Mouse (Mus musculus) testis, postnatal 10 days (tissue): ENCODE measurements at regions not wholly inside any gene's neighbourhood (a gene's known extent, or its start where the extent isn't known, plus 50 kb on each side); places are given as distances from the start of the nearest gene placed in this dataset.

Source experiments
- DNase-seq: peaks from one replicate; pipeline ENCODE4 v3.0.0; 2021; ENCODE audit warnings: low spot score

DNA sequence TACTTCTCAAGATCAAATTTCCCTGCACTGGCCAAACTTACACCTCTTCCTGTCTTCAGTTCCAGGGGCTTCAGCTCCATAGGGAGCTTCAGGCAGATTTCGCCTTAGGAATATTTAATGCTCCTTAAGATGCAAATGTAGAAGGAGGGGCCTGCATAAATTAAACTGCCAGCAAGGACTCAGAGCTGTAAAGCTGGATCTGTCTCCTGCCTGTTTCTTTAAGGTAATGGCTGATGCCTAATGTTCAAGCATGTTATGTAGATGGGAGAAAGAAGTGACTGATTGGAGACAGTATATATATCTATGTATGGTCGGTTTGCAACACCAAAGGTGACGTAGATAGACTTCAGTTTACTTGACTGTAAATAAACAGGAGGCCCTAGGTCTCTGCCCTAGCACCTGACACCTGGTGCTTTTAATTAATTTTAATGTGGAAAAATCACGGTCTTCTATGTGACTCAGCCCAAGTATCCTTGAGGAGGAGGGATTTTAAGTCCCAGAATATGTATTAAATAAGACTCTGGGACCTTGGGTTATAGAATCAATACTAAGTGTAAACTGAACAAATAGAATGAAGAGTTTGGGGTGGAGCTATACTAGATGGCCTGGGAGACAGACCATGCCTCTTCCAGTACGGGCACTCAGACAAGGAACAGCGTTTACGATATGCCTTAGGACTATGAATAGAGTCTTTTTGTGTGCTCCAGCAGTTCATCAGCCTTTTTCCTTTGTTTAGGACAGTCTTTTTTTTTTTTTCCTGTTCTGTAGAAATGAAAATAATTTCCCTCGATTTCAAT lies 651.7 kb upstream of the Lmcd1 start:
- no peak for DNase-seq

DNA sequence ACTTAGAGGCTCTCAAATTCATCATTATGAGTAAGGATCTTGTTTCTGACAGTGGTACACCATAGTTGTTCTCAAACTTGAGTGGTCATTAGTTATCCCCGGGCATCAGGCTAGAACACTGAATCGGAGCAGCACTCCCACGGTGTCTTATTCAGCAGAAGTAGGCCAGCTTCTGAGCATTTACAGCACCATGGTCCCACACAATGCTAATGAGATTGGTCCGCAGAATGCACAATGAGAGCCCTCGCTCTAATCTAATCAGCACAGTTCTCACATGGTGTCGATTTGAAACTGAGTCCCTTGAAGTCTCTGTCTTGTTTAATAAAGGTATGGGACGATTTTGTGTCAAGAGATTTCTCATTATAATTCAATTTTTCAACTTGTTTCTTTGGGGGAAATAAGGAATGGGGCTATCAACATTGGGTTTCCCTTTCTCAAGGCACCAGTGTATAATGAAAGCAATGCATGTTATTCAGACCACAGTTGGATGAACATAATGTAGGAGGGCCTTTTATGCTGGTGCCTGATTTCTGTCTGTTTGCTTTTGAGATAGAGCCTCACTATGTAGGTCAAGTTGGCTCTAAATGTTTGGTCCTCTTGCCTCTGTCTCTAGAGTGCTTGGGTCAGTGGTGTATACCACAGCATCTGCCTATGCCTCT lies 650.9 kb upstream of the Lmcd1 start:
- DNase-seq = no peak

DNA sequence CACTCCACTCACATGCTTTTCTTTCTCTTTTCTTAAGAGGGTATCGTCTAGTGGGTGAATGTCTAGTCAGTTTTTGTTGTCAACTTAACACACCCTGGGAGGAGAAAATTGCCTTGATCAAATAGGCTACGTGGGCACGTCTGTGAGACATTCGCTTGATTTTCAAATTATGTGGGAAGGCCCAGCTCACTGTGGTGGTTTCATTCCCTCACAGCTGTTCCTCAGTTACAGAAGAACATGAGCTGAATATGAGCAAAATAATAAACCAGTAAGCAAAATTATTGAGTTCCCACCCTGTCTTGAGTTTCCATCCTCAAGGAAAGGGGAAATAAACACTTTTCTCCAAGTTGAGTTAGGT lies 650.4 kb upstream of the Lmcd1 start:
- no peak for DNase-seq

DNA sequence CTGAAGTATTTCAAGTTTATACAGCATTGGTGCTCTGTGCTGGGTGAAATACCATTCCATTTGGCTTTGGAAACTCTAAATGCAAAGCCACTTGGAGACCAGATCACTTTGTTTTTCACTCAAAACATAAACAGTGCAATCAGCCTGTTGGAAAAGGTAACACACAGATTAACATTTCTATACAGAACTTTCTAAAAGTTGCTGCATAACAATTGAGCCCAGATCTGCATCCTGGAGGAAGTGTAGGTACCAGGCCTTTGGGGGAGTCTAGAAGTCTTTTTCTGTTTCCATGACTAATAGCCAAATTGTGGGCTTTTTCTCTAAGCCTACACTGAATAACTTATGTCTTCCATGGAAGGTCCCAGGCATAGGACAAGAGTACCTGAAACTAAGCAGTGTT lies 648.1 kb upstream of the Lmcd1 start:
- DNase-seq = no peak

DNA sequence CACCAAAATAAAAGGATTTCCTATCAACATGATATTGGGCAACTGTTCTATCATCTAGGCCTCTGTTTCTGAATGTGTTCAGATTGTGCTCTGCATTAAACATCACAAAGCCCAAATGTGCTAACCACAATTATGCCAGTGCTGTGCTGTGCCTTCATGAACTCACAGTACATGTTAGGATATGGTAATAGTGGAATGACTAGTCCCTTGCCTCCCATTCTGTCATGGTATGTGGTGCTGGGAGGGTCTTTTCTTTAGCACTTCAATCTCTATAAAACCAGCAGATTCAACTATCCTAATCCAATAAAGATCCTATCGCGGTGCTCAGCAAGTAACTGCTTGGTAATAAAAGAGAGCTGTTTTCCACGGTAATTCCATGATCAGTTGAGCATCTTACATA lies 620.8 kb upstream of the Lmcd1 start:
- no peak for DNase-seq

DNA sequence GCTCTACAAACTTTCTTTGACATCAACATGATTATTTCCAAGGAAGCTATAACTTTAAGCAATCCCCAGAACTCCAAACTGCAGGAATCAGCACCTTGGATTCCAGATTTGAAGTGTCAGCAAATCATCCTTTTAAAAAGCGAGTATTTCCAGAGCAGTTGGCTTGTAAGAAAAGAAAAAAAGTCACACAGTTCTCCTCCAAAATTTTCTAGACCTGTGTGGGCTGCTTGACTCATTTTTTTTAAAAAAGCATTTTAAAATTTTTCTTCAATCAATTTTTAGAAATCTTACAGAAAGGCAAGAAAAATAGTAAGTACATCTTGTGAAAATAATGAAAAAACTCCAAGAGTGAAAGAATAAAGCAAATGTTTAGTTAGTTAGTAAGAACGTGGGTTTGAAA lies 613.6 kb upstream of the Lmcd1 start:
- no peak for DNase-seq

DNA sequence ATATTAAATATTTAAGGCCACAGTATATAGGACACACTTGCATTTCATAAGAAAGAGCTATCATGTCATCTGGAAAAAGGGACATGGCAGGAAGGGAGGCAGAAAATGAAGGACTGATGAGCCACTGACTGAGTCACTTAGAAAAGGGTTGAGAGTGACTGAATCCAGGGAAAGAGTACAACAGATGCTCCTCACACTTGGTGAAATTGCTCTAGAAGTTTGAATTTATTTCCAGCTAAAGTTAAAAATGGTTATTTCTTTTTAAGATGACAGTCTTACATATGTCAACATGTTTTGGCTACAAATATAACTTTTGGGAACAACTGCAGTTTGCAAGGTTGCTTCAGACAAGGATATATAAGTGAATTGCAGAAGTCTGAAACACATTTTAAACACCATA lies 609.0 kb upstream of the Lmcd1 start:
- DNase-seq = no peak

DNA sequence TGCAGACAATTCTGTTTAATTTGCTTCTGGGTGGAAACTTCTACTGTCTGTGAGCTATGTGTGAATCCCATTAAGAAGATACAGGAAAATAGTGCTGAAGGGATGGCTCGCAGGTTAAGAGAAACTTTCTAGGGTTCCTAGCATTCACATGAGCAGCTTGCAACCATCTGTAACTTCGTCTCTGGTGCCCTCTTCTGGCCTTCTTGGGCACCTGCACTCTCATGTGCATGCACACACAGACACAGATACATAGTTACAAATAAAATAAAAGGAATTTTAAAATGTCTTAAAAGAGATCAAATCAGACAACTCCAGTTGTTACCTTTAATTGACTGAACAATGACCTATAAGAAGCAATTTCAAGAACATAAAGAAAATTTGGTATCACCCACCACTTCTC lies 588.6 kb upstream of the Lmcd1 start:
- no peak for DNase-seq

DNA sequence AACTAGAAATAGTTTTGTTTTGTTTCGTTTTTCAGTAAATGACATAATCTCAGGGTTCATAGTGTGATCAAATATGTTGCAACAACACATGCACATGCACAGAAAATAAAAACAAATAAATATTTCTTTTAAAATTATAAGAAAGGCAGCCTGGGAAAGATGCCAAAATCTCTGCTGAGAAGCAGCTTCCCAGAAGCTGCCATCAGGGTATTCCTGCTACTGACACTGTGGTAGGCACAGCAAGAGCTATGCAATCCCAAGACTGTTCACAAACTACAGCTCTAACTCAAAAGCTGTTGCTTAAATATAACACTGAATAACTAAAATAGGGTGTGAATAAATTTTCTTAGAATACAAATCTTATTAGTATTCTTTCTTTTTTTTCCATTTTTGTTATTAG lies 570.7 kb upstream of the Lmcd1 start:
- DNase-seq = no peak

DNA sequence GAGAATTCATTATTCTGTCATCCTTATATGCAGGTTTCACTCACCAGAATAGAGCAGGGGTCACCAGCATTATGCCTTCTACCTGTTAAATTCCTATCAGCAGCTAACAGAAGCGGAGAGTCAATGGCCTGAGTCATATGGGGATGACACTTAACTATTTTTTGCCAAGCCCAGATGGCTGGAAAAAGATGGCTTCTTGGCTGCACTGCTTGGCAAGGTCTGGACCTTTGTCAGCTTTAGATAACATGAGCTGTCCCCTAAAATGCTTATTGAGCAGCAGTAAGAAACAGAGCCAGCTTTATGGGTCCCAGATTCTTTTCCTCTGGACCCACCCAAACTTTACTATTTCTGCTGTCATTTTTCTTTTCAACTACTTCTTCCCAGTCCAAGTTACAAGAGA lies 565.3 kb upstream of the Lmcd1 start:
- no peak for DNase-seq

DNA sequence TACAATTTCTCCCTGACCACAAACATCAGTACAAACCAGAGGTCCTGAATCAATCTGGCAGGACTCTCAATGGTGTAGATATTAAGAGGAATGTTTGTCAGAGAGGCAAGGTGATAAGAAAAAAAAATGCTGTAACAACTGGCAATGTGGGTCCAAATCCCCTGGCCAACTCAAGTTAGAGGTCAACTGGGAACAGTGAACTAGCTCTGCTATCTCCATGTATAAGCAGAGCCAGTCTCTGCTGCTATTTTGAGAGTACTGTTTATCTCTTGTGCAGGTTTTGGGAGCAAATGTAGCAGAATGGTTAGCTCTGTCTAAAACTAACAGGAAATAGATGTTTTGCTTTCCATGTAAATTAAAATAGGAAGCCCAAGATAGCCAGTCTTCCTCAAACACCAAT lies 547.6 kb upstream of the Lmcd1 start:
- no peak for DNase-seq

DNA sequence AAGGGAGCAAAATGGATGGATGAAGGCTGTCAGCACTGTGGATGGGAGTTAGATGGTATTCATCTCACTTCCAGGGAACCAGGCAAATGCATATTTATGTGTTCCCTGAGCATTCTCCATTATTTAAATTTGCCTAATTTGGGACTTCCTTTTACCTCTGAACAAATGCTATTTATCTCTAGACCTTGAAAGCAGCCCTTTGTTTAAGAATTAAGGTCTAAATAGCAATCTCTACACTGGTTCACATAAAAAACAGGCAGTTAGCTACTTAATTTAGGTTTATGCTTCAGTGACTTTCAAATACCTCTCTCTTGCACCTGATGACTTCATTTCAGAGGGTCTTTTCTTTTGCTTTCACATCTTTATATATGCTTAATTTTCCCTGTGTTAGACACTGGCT lies 543.2 kb upstream of the Lmcd1 start:
- DNase-seq = no peak

DNA sequence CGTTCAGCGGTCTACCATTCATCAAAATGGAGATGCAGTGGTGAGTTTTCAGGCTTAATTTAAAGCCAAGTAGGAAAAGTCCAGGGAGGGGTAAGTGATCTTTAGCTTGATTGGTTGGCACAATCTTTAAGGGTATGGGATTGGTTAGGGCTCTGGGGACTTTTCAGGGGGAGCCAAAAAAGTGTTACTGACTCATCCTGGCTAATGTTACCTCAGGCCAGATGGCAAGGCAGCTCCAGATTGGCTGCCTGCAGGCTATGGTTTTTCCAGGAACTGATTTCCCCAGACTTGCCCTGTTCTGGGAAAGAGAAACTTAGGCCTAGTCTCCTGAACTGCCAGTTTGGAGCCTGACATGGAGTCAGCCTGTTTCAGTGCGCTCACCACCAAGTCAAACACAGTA lies 539.6 kb upstream of the Lmcd1 start:
- no peak for DNase-seq

DNA sequence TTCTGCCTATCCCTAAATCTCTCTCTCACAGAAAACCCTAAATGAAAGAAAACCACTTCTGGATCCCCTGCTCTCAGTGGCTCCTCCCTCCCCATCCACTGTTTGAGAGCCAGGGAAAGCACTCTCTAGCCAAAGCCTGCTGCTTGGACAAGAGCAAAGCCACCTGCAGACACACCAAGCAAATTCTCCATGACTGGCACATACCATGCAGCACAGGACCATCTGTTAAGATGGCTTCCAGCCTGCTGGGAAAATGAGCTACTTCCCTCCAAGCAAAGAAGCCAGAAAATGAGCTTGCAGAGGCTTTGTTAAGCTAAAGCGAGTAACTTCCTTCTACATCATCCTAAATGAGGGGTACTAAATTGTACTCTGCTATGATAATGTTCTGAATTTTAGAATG lies 534.6 kb upstream of the Lmcd1 start:
- DNase-seq = no peak

DNA sequence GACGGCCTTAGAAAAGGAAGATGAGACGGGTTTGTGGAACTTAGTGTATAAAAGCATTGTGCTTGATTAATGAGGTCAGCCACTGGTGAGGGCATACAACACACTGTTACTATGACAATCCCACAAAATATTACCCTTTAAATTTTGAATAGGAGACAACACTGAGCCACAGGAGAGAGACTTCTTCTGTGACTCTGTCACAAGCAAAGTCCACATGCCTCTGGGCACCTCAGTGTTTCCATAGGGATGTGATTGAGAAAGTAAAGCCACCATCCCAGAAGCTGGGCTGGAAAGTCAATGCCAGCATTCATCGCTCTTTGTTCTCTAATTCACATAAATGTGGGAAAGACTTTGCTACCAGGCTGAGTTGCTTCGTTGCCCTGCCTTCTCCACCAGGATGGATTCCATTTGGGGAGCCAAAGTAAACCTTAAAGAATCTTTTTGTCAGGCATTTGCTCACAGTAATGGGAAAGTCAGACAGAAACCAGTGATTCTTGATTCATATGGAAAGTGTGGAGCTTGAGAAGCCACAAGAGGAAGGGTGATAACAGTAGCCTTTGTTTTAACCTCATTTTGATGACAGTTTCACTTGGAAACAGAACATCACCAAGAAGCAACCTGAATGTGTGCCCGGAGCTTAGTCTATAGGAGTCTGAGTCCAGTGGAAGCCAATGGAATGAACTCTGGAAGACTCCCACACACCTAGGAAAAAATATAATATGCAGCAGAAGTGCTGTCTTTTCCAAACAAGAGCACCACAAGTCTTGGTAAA lies 491.7 kb upstream of the Lmcd1 start:
- DNase-seq = no peak

DNA sequence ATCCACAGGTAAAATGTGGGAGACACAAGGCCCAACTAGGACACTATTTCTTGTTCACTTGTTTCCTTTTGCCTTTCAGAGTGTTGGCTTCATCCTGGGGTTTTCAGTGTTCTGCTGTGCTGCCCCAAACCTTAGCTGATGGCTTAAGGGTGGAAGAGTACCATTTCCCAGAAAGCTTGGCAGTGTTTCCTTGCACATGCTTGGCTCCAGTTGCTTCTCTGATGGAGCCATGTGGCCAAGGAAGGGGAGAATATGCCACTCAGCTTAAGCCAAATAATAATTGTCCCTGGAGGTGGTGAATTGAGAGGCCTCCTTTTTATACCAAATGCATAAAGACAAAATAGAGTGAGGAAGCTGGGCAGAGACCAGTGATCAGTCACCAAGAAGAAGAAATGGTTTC lies 464.9 kb upstream of the Lmcd1 start:
- no peak for DNase-seq

DNA sequence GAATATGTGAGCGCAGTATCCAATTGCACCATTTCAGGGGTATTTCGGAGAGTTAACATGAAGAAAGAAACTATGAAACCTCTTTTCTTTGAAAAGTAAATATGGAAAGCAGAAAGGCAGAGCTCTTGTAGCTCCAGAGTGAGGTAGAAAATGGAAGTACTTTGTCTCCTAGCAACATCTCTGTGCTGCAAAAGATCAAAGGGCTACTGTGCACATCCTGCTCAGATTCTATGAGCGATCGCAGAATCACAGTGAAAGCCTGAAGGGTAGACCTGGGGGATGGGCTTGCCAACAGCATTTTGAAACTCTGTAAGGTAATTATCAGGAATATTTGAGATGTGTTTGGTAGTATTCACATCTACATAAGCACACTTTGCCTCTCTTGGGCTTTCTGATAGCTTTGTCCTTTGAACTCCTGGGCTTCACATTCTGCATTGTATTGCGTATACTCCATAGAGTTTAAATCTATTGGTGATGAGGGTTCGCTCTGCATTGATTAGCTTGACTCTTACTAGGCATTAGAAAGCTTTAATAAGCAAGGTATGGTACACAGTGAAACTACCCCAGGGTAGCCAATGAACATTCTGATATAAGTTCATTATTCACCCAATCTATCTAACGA lies 459.5 kb upstream of the Lmcd1 start:
- no peak for DNase-seq

DNA sequence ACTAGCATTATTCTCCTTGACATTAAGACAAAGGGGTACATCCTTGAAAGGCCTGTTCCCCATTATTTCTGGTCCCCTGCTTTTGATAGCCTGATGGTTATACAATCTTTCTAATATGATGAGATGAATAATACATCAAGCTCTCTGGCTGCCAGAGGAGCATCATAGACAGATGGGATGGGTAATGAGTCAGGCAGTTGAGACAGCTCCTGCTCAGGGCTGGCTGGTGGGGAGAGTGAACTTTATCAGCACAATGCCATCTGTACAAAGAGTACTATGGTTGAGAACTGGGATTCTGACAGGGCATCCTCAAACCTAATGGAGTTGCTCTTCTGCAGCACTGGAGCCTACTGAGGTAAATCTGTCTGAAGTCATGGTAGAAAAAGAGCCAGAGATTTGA lies 458.4 kb upstream of the Lmcd1 start:
- no peak for DNase-seq

DNA sequence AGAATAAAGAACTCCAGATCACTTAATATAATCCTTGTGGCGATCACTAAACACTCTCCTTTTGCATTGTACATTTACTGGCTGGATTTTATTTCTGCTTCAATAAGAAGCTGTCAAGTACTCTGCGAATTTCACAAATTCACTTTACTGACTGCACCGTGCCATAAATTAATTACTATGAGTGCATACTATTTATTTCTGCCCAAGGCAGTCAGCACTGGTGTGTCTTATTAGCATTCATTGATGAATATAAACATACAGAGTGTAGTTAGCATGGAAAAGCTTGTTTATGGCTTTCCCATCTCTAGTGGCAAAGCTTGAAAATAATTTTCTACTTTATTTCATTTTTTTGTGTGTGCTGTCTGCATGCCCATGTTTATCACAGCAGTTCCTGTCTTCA lies 453.3 kb upstream of the Lmcd1 start:
- DNase-seq = no peak

DNA sequence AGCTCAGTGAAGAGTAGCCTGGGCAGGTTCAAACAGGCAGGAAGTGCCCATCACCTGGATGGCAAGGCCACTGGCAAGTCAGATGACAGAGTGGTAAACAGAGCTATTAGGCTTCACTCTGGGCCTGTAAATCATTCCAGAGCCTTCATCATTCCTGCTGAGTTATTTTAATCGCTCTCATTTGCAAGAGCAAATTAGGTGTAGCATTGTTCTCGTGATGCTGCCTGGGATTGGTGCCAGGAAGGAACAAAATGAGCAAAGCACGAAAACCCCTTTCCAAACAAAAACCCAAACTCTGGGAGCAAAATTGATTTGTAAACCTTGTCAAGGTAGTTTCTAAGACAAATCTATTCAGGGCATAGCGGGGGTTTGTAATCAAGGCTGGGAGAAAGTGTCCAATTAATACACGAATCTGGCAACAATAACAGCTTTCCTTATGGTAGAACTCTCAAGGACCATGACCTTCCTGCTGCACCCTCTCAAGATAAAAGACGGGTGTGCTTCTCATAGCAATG lies 429.2 kb upstream of the Lmcd1 start:
- no peak for DNase-seq

DNA sequence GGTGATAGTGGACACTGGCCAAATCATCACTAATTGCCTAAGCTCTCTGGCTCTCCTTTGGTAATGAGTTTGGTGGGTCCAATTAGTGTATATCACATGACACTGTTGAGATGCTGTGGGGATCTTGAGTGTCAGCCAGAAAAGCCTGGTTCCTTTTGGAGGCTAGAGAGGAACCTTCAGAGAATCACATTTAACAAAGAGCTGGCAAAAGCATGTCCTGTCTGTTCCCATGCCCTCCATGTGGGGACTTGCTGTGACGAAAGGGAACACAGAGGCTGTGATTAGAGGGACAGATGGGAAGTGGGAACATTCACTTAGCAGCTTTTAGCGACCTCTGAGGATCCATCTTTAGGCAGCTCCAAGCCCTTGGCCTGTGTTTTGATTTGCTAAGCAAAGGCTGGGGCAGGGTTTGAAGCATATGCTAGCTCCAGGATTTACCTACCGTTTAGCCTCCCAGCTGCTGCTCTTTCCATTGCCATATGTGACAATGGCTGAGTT lies 407.4 kb upstream of the Lmcd1 start:
- no peak for DNase-seq

DNA sequence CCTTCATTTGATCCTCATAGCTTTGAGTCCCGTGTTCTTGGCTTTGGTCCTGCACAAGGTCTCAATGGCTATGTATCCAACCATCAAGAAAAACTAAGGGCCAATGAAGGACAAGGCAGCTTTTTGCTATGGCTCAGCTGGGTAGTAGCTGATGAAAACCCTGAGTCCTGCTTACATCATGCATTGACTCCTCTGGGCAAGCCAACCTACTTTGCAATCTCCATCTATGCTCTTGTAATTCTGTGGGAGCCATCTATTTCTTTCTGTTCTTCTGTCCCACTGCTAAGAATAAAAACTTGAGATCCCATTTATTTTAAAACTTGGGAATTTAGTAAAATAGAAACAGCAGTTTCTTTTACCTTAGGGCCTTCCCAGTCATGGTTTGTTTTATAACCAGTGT lies 391.0 kb upstream of the Lmcd1 start:
- DNase-seq = no peak

DNA sequence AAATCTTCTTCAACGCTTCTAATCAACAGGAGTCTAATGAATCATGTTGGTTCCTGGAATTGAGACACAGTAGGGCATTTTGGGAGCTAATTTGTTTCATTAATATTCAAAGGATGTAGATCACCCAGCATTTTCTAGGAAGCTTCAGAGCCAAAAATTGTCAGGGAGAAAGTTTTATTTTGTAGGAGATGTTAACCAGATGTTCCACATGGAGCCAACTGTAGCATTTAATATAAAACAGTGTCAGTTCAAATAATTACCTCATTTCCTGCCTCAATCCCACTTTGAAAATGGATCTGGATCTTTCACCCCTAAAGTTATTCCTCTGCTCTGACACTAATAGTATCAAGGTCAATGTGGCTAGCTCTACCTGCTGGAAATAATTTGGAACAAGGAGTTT lies 389.6 kb upstream of the Lmcd1 start:
- DNase-seq = no peak
